Mouse (Mus musculus): ENCODE results near the gene Zfc3h1.

The Zfc3h1 gene

DNA sequence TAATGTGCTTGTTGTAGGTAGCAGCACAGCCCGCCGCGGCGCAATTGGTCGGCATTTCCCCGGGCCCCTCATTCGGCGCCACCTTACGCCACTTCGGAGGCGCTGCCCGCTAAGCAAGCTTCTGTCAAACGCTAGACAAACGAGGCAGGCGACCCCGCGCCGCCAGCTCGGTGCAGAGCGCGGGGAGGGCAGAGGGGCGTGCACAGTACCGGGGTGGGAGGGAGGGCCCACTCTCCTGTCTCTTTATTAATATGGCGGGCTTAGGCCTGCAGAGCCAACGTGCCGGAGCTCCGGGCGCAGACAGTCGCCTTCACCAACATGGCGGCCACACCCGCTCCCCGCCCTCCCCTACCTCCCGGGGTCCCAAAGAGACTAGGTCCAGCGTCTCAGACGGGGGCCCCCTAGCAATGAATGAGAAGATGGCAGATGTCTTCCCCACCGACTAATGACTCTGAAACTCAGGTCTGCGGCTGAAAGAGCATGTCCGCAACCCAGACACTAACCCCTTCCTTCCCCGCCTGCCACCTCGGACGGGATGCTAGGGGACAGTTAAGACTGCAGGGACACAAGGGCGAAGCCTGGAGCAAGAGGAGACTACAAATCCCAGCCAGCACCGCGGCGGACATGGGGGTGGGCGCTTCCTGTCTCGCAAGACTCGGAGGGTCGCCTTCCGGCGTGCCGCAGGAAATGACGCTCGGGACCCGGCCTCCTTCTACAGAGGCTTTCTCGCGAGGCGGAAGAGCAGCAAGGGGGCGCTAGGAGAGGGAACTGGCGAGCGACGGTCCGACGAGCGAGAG is at the start of gene Zfc3h1, which contains the start of gene Thap2:
TSS of gene Zfc3h1 (plus strand) at position 739 of the 797 bp plus-strand sequence.
TSS of gene Thap2 (minus strand) at position 223 of the 797 bp plus-strand sequence.
- peak; percentile 93 to 94 for DNase-seq (ENCODE audit: low read depth in 1 of 2, low spot score in 2 of 2)

GRCm38 (mm10) chr10:115336901-115337300 is 47.9 kb upstream of the Zfc3h1 start:
- DNase-seq (ENCODE audit: low read depth in 1 of 2, low spot score in 2 of 2) = no peak

DNA sequence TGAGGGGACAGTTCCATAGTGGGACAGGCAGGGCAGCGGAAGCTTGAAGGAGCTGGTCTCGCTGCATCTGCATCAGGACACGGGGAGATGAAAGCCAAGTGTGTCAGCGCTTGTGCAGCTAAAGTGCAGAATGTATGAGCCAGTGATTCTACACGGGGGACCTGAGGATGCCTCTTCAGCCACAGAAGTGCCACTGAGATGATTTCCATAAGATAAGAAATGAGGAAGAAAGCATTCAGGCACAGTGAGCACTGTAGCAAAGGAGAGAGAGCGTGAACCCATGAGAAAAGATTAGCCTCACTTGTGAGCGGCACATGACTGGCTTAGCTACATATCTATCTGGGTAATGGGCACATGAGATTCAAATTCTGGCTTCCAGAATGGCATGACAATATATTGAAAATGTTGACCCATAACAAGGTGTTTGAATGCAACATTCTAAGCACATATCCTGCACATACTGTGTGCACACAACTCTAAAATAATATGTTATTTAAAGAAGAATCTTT is 44.9 kb upstream of the Zfc3h1 start:
- DNase-seq (ENCODE audit: low read depth in 1 of 2, low spot score in 2 of 2) = no peak

DNA sequence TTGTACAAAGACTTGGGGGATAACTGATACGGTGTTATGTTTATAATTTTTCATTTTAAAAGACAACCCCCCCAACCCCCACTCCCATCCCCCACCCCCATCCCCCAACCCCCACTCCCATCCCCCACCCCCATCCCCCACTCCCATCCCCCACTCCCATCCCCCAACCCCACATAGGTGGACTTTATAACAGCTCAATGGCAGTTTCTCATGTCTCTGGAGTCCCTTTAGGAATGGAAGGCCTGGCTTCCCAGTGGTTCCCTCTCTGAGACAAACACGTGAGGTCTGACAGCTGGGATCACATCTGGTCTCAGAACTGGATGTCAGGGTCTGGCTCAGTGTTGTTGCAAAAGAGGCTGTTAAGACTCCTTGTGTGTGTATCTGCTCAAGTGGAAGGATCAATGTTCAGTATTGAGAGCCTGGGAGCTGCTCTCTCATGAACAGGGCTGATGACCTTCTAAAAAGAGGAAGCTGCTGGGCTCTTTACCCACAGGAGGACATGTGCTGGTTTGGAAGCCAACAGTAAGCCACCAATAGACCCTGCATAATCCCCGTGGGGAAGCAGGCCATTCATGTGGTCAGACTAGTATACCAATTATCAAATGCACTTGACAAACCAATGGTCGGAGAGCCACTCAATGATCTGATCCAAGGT is 41.9 kb upstream of the Zfc3h1 start:
- DNase-seq (ENCODE audit: low read depth in 1 of 2, low spot score in 2 of 2) = peak in 1 of 2 experiments; percentile 9

DNA sequence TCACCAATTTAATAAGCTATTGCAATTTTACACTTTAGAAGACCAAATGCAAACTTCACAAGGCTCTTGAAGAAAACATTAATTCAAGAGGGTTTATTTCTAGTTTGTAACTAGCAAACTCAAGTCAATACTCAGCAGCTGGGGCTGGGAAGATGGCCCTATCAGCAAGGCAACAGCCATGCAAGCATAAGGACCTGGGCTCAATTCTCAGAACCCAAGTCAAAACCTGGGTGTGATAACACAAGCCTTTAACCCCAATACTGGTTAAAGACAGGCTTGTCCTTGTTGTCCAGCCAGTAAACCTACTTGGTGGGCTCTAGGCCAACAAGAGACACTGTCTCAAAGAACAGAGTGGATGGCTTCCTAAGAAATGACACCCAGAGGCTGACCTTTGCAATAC is 38.3 kb upstream of the Zfc3h1 start:
- no peak for DNase-seq (ENCODE audit: low read depth in 1 of 2, low spot score in 2 of 2)

DNA sequence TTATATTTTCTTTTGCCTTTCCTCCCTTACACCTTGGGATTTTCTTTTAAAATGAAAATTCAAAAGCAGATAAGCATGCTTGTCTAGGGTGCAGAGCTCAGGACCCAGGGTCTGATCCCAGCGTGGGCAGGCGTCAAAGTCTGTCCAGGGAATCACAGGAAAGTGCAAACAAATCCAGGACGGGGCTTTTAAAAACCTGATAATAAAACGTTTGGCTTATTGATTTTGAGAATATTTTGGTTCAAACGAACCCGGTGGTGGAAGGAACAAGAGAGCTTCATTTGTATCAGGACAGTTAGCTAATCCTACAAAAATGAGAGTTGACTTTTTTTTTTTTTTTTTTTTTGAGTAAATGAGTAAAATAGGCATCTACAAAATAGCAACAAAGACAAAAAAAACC is 36.6 kb upstream of the Zfc3h1 start:
- no peak for DNase-seq (ENCODE audit: low read depth in 1 of 2, low spot score in 2 of 2)

GRCm38 (mm10) chr10:115349029-115349428 is 35.7 kb upstream of the Zfc3h1 start:
- no peak for DNase-seq (ENCODE audit: low read depth in 1 of 2, low spot score in 2 of 2)

GRCm38 (mm10) chr10:115349509-115349908 is 35.2 kb upstream of the Zfc3h1 start:
- no peak for DNase-seq (ENCODE audit: low read depth in 1 of 2, low spot score in 2 of 2)

DNA sequence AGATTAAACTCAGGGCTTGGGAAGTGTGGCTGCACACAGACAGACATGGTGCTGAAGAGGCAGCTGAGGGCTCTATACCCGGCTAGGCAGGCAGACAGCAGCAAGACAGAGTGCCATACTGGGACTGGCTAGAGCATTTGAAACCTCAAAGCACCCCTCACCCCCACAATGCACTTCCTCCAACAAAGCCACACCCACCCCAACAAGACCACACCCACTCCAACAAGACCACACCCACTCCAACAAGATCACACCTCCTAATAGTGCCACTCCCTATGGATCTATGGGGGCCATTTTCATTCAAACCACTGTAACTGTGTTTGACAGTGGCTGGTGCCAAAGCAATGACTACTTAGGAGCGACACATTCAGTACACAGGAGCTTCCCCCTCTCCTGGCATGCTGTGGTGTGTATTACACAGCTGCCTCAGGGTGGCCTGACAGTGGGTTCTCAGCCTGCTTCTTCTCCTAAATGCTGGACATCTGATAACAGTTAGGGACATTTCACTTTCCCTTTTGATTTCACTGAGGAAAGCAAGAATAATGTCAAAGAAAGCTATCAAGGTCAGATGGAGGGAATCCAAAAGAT is 33.9 kb upstream of the Zfc3h1 start:
- DNase-seq (ENCODE audit: low read depth in 1 of 2, low spot score in 2 of 2) = no peak

DNA sequence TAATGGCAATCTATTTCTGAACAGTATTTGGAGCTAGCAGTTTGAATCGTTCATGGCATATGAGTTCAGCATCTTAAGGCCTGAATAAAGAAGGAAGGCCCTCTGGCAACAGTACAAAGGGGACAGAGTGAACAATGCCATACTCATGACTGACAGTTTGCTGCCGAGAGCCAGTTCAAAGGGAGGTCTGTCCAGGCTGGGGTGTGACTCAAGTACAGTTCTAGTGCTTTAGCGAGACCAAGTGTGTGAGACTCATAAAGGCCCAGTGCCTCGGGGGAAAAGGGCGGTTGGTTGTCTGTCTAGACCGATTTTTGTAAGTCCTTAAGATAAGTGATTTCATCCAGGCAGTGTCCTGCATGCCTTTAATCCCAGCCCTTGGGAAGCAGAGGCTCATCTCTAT is 30.2 kb upstream of the Zfc3h1 start:
- DNase-seq (ENCODE audit: low read depth in 1 of 2, low spot score in 2 of 2) = no peak

- DNase-seq (ENCODE audit: low read depth in 1 of 2, low spot score in 2 of 2) = no peak
Observed at GRCm38 (mm10) chr10:115355016-115355415, 29.7 kb upstream of the Zfc3h1 start.

- no peak for DNase-seq (ENCODE audit: low read depth in 1 of 2, low spot score in 2 of 2)
Observed at GRCm38 (mm10) chr10:115356106-115356505, 28.7 kb upstream of the Zfc3h1 start.

DNA sequence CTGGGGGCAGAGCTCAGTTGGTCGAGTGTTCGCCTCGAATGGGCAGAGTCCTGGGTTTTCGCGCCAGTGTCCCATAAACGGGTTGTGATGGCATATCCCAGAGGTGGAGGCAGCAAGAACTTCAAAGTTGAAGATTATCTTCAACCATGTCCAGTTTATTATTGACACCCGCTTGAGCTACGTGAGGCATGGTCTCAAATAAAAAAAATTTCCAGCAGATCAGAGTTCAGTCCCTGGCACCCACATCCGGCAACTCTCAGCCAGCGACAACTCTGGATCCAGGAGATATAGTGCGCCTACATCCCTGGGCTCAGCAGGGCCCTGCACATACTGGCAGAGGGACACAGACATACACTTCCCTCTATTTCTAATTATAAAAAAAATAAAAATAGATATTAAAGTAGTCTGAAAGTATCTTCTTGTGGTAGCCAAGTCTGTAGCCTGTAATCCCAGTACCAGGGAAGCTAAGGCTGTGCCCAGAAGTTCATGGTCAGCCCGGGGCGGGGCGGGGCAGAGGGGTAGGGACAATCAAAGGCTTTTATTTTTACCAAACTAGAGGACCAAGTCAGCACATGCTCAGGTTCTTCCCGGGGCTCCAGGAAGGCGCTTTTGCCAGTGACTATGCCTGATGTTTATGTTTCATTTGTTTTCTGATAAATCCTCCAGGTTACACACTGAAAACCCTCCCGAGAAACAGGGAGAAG is 26.4 kb upstream of the Zfc3h1 start:
- DNase-seq (ENCODE audit: low read depth in 1 of 2, low spot score in 2 of 2) = no peak

DNA sequence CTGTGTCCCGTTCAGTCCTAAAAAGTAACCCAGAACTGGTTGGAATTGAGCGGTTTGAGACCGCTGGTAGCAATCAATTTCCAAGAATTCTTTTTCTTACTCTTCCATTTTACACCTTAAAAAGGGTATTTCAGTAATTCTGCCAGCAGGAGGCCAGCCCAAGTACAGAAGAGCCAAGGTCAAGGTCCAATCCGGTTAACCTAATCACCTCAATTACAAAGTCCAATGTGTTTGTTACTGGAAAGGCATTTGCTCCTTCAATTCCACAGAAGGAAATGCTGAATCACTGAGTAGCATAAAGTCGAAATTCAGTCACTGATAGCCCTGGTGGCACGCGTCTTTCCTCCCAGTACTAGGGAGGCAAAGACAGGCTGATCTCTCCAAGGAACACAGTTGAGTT is 25.7 kb upstream of the Zfc3h1 start:
- DNase-seq (ENCODE audit: low read depth in 1 of 2, low spot score in 2 of 2) = no peak

DNA sequence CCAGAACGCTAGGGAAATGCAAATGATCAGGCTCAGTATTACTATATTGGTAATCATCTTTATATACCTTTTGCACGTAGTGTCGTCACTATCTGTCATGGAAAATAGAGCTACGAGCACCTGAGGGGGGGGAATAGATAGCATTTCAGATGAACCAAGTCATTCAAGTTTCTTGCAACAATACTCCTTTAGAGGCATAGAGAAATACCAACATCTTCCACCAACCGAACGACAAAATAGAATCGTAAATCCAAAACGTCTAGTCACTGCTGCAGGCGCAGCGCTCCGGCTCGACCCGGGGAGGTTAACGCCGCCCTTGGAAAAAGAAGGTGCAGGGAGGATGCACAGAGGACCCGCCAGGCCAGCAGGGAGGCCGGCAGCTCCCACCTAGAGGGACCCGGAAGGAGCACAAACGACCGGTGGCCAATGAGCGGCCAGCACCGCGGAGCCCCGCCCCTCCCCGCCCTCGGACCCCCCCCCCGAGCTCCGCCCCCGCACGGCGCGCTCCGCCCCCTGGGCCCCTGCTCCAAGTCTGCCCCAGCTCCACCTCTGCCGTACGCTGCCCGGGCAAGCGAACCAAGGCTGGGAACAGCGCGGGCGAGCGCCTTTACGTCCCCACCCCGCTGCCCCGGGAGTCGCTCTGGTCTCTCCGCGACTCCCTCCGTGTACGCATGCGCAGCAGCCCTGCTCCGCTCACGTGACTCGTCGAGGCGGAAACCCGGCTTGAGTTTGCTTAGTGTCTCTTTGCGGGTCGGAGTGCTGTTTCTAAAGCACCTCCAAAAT is 22.7 kb upstream of the Zfc3h1 start, which contains the start of gene Tmem19:
TSS of gene Tmem19 (minus strand) at position 662 of the 783 bp plus-strand sequence.
- peak; percentile 83 to 90 for DNase-seq (ENCODE audit: low read depth in 1 of 2, low spot score in 2 of 2)

- no peak for DNase-seq (ENCODE audit: low read depth in 1 of 2, low spot score in 2 of 2)
Observed at GRCm38 (mm10) chr10:115362623-115362964, 22.2 kb upstream of the Zfc3h1 start.

GRCm38 (mm10) chr10:115363151-115363550 is 21.6 kb upstream of the Zfc3h1 start:
- DNase-seq (ENCODE audit: low read depth in 1 of 2, low spot score in 2 of 2) = no peak

- DNase-seq (ENCODE audit: low read depth in 1 of 2, low spot score in 2 of 2) = no peak
Observed at GRCm38 (mm10) chr10:115381506-115382084, 3.2 kb upstream of the Zfc3h1 start.

GRCm38 (mm10) chr10:115382846-115383643 is 1.7 kb upstream of the Zfc3h1 start:
- no peak for DNase-seq (ENCODE audit: low read depth in 1 of 2, low spot score in 2 of 2)

Data from monocyte, adult 2 months (primary cell).